Mouse (Mus musculus): ENCODE data around the gene Kcnb1.
A peak's percentile ranks its signal among the peaks of the same experiment; 100 is the strongest.

- TF ChIP-seq POLR2A (IDR thresholded peaks at IDR 0.05; ENCODE audit: borderline replicate concordance, low read depth, low read length) (no peak), CTCF (IDR thresholded peaks at IDR 0.05; ENCODE audit: low read depth, low read length) (0 out of 2 replicates have a peak, but pooled peaks have one; percentile 7)
Observed at GRCm38 (mm10) chr2:167155541-167155973, 34.4 kb downstream of the Kcnb1 start.
